Mouse (Mus musculus): Measurements from ENCODE around the gene Rps16.

GRCm38 (mm10) chr7:28368276-28368920, 17.9 kb downstream of the Rps16 start:
- TF ChIP-seq EP300 (optimal IDR thresholded peaks at IDR 0.05) (no peak), CTCF (IDR thresholded peaks at IDR 0.05; ENCODE audit: low read depth) (no peak)
